Mouse (Mus musculus) bone marrow, adult 2 months (tissue): ENCODE data around the gene Meis2.

ENCODE experiments used
- CTCF ChIP-seq: fragments of 200-500 bp; IDR thresholded peaks from 2 replicates; pipeline ENCODE4 v1.5.1; 2011; ENCODE audit warnings: low read length, control low read depth; ENCODE audit not compliant: control insufficient read depth, insufficient read depth
- POLR2A ChIP-seq: fragments of 200-500 bp; IDR thresholded peaks from 2 replicates; pipeline ENCODE4 v1.6.1; 2011; ENCODE audit warnings: low read depth, mild to moderate bottlenecking, control low read depth, low read length, borderline replicate concordance; ENCODE audit not compliant: control insufficient read depth

DNA sequence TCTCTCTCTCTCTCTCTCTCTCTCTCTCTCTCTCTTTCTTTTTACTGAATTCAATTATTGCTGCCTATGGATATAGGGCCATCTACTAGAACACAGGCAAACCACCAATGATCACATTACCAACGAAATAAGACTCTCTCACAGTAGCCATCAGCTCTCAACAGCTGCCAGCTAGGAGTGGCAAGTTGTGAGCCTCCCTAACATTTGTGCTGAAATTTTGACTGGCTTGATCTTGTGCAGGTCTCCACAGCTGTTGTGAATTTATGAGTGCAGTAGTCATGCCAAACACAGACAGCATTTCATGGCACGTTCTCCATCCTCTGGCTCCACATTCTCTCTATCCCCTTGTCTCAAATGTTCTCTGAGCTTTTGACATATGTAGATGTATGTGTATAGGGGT lies 15.3 kb upstream of the Meis2 start:
- TF ChIP-seq CTCF (no peak), POLR2A (no peak)
